Mouse (Mus musculus) olfactory bulb, adult 2 months (tissue): ENCODE measurements around the gene Asb4.

Experiments
- CTCF ChIP-seq: fragments of 200-500 bp; IDR thresholded peaks from 2 replicates; pipeline ENCODE4 v1.5.1; 2012; ENCODE audit warnings: low read depth, mild to moderate bottlenecking, low read length, moderate library complexity; ENCODE audit not compliant: insufficient read depth
- POLR2A ChIP-seq: fragments of 200-500 bp; IDR thresholded peaks from 2 replicates; pipeline ENCODE4 v1.6.1; 2012; ENCODE audit warnings: mild to moderate bottlenecking, low read depth, low read length, moderate library complexity; ENCODE audit not compliant: insufficient read depth

DNA sequence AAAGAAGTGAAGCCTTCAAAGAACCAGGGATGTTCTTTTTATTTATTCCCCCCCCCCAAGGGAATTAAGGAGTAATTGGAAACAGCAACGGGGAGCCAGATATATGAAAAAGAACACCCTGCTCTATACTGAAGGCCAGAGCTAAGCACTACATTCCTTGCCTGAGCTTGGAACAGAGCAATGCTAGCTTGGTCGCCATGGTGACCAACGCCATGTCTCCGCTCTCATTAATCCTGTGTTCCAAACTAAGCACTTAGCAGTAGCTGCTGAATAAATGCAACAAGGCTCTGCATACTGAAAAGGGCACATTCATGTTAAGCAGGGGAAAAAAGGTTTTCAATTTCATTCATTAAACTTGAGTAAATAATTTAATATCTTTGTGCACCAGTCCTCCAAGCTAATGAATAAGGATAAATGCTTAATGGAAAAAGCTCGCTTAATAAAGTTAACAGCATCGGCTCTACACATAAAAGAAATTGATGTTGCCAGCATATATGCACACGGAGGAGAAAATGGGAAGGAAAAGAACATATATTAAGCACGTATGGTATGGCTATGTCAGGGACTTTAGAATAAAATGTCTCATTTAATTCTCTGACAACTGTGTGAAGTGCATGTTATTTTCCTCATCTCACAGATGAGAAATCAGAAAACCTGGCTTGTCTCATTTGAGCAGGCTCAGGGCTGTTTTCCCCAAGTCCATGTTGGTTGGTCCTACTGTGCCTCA lies 25.4 kb downstream of the Asb4 start:
- no peak for TF ChIP-seq CTCF
- TF ChIP-seq POLR2A: no peak
